Mouse (Mus musculus) lung, postnatal 10 days (tissue): ENCODE results near the gene Trmt11.
"Not testable (repeated sequence)": the region's sequence is repeated elsewhere in the genome, so short reads cannot be mapped to it uniquely, and the experiment has no call there.

Source experiments
- DNase-seq: peaks from one replicate; pipeline ENCODE4 v3.0.0; 2021

The Trmt11 gene

GRCm38 (mm10) chr10:30600542-30600966 is at the start of gene Trmt11:
TSS of gene Trmt11 (minus strand) at chr10:30600749.
- peak; percentile 95 for DNase-seq

GRCm38 (mm10) chr10:30647681-30648080 is 47.1 kb upstream of the Trmt11 start:
- no peak for DNase-seq

GRCm38 (mm10) chr10:30638216-30638615 is 37.7 kb upstream of the Trmt11 start:
- no peak for DNase-seq

GRCm38 (mm10) chr10:30636474-30637154 is 36.1 kb upstream of the Trmt11 start:
- not testable (repeated sequence) for DNase-seq

- DNase-seq: no peak
These were observed 32.2 kb upstream of the Trmt11 start for GRCm38 (mm10) chr10:30632718-30633117.

- DNase-seq: no peak
These were observed 29.4 kb upstream of the Trmt11 start for GRCm38 (mm10) chr10:30629977-30630376.

- no peak for DNase-seq
These were observed 29.0 kb upstream of the Trmt11 start, which contains the start of gene Hint3 for GRCm38 (mm10) chr10:30629513-30629912. TSS of gene Hint3 (minus strand) at chr10:30629632.

- not testable (repeated sequence) for DNase-seq
These were observed 27.9 kb upstream of the Trmt11 start for GRCm38 (mm10) chr10:30628444-30628843.

GRCm38 (mm10) chr10:30627548-30627947 is 27.0 kb upstream of the Trmt11 start:
- peak; percentile 6 for DNase-seq

- peak; percentile 15 for DNase-seq
These were observed 23.8 kb upstream of the Trmt11 start for GRCm38 (mm10) chr10:30624161-30625019.

- no peak for DNase-seq
These were observed 22.4 kb upstream of the Trmt11 start for GRCm38 (mm10) chr10:30622928-30623327.

GRCm38 (mm10) chr10:30618918-30619210 is 18.3 kb upstream of the Trmt11 start:
- no peak for DNase-seq

- peak; percentile 99 for DNase-seq
These were observed 17.8 kb upstream of the Trmt11 start for GRCm38 (mm10) chr10:30618091-30618917.

GRCm38 (mm10) chr10:30613039-30613438 is 12.5 kb upstream of the Trmt11 start:
- DNase-seq: no peak

- no peak for DNase-seq
These were observed 9.1 kb upstream of the Trmt11 start for GRCm38 (mm10) chr10:30609614-30610013.

GRCm38 (mm10) chr10:30608109-30608508 is 7.6 kb upstream of the Trmt11 start:
- DNase-seq: no peak

GRCm38 (mm10) chr10:30600094-30600534 is 435 bp downstream of the Trmt11 start:
- no peak for DNase-seq

GRCm38 (mm10) chr10:30587037-30587436 is 13.5 kb downstream of the Trmt11 start:
- DNase-seq: peak; percentile 17

- DNase-seq: no peak
These were observed 14.9 kb downstream of the Trmt11 start for GRCm38 (mm10) chr10:30585691-30586090.

GRCm38 (mm10) chr10:30577670-30578280 is 22.8 kb downstream of the Trmt11 start:
- no peak for DNase-seq

- DNase-seq: no peak
These were observed 34.2 kb downstream of the Trmt11 start for GRCm38 (mm10) chr10:30566364-30566763.

GRCm38 (mm10) chr10:30564651-30565050 is 35.9 kb downstream of the Trmt11 start:
- peak; percentile 61 for DNase-seq
